Mouse (Mus musculus): ENCODE results near the gene A930002H24Rik. TPM values are rescaled to one million over a fixed set of nuclear protein-coding genes. Genes with fewer than 3 reads are reported as not detected.

A930002H24Rik gene
- total RNA-seq (2012; rRNA removed), result not detected in 2 replicates
- total RNA-seq (2014; rRNA removed), result not detected in 2 replicates
- polyA plus RNA-seq (2012; ENCODE audit: insufficient read length, low read depth), result not detected in 2 replicates

GRCm38 (mm10) chr17:63863647-63864149 is at the start of gene A930002H24Rik:
Gene A930002H24Rik, minus strand, starts transcription at chr17:63863791.
- H3K36me3 ChIP-seq (replicated peaks in 1 of 2; ENCODE audit: control insufficient read depth in 1 of 2, insufficient read depth in 1 of 2, low read length in 1 of 2), result no peaks in the 10 kb centered on the region
- in situ Hi-C loops (cut with MboI; ENCODE audit: low pct_ligation_motif_present, low pct_unique_long_range_greater_than_20kb, low sequenced_read_pairs) (no loop called here), dilution Hi-C loops (cut with MboI; ENCODE audit: extremely low pct_ligation_motif_present, extremely low pct_unique_long_range_greater_than_20kb, low sequenced_read_pairs) (no loop called here)
- H3K9me3 ChIP-seq (replicated peaks; ENCODE audit: low read length), result peaks cover 5% of the 10 kb centered on the region
- H3K27ac ChIP-seq (ENCODE audit: insufficient read depth, low read depth), result no peak within 1 kb of the TSS
- peaks cover 2 to 20% of the 10 kb centered on the region in 2 experiments; a peak in 2 of 4 replicates for H3K4me1 ChIP-seq (ENCODE audit: control insufficient read depth in 1 of 2, insufficient read depth in 2 of 2)
- H3K79me2 ChIP-seq (replicated peaks; ENCODE audit: control insufficient read depth, extremely low read depth, insufficient read depth, poor library complexity, severe bottlenecking), result no peaks in the 10 kb centered on the region
- peak within 1 kb of the TSS; percentile 94 for H3K4me2 ChIP-seq (ENCODE audit: insufficient read depth, low read depth, poor library complexity, severe bottlenecking)
- peaks cover 45% of the 10 kb centered on the region for H3K27me3 ChIP-seq (replicated peaks)
- H3K4me3 ChIP-seq (replicated peaks in 1 of 3; ENCODE audit: low read depth in 2 of 3, low read length in 2 of 3, poor library complexity in 1 of 3), result peak within 1 kb of the TSS; percentile 63 to 77 (median 64)
- H3K9ac ChIP-seq (ENCODE audit: insufficient read depth, low read depth), result peak within 1 kb of the TSS; percentile 54
- DNase-seq (ENCODE audit: extremely low read depth), result peak; percentile 93
- TF ChIP-seq E2F4 (IDR thresholded peaks at IDR 0.05; ENCODE audit: insufficient replicate concordance, low read depth, low read length) (no peak), POLR2AphosphoS2 (IDR thresholded peaks at IDR 0.05; ENCODE audit: low read depth, low read length) (no peak), IRF4 (IDR thresholded peaks at IDR 0.05; ENCODE audit: low read depth, low read length) (no peak), SMC3 (IDR thresholded peaks at IDR 0.05; ENCODE audit: low read depth, low read length) (no peak), ZNF384 (IDR thresholded peaks at IDR 0.05; ENCODE audit: low read depth, low read length) (no peak), EP300 (IDR thresholded peaks at IDR 0.05; ENCODE audit: low read length) (no peak), CHD2 (IDR thresholded peaks at IDR 0.05; ENCODE audit: low read length) (peak; percentile 90), RAD21 (IDR thresholded peaks at IDR 0.05; ENCODE audit: low read depth, low read length) (no peak), JUN (IDR thresholded peaks at IDR 0.05; ENCODE audit: insufficient read depth, low read depth, low read length) (no peak), ZKSCAN1 (IDR thresholded peaks at IDR 0.05; ENCODE audit: borderline replicate concordance, low read depth, low read length) (no peak), GABPA (IDR thresholded peaks at IDR 0.05; ENCODE audit: insufficient replicate concordance, low read depth, low read length) (no peak), NELFE (IDR thresholded peaks at IDR 0.05; ENCODE audit: low read depth, low read length) (no peak), HCFC1 (IDR thresholded peaks at IDR 0.05; ENCODE audit: low read depth, low read length) (no peak), MAX (IDR thresholded peaks at IDR 0.05; ENCODE audit: low read length) (peak; percentile 91), USF2 (conservative IDR thresholded peaks at IDR 0.05; ENCODE audit: low read depth, low read length) (peak; percentile 66), POLR2A (IDR thresholded peaks at IDR 0.05; ENCODE audit: low read depth, low read length) (peak; percentile 44; the same call in 1 of the 2 replicates), TCF12 (IDR thresholded peaks at IDR 0.05; ENCODE audit: low read depth, low read length) (no peak), BHLHE40 (IDR thresholded peaks at IDR 0.05; ENCODE audit: low read depth, low read length) (peak; percentile 44), KAT2A (IDR thresholded peaks at IDR 0.05; ENCODE audit: insufficient replicate concordance, low read length) (no peak), ETS1 (conservative IDR thresholded peaks at IDR 0.05; ENCODE audit: low read depth, low read length) (no peak), USF1 (IDR thresholded peaks at IDR 0.05; ENCODE audit: low read depth, low read length) (peak; percentile 86), RCOR1 (conservative IDR thresholded peaks at IDR 0.05; ENCODE audit: low read depth, low read length) (no peak), MAFK (IDR thresholded peaks at IDR 0.05; ENCODE audit: insufficient replicate concordance, low read length) (no peak)

All from CH12.LX (cell line).